Mouse (Mus musculus) kidney, adult 2 months (tissue): ENCODE measurements around the gene Rnf114. TPM values are rescaled to one million over a fixed set of nuclear protein-coding genes. Genes with fewer than 3 reads are reported as not detected.

Experiments used
- DNase-seq: peaks from one replicate; pipeline ENCODE4 v3.0.0; 2021
- H3K27ac ChIP-seq: fragments of 200-500 bp; 2 replicates; pipeline ENCODE4 v1.5.1; 2012; ENCODE audit warnings: low read depth, low read length, control low read depth, inconsistent platforms; ENCODE audit not compliant: insufficient read depth
- H3K27me3 ChIP-seq: fragments of 200-500 bp; replicated peaks from 2 replicates; pipeline ENCODE4 v1.6.1; 2012; ENCODE audit warnings: mild to moderate bottlenecking, moderate library complexity, low read length, inconsistent platforms; ENCODE audit not compliant: control insufficient read depth, insufficient read depth
- H3K36me3 ChIP-seq: fragments of 200-500 bp; 2 replicates; pipeline ENCODE4 v1.6.1; 2012; ENCODE audit warnings: mild to moderate bottlenecking, moderate library complexity, low read length, inconsistent platforms; ENCODE audit not compliant: control insufficient read depth, insufficient read depth
- H3K4me1 ChIP-seq: fragments of 200-500 bp; 2 replicates; pipeline ENCODE4 v1.6.1; 2011; ENCODE audit warnings: low read length; ENCODE audit not compliant: control insufficient read depth, insufficient read depth
- H3K4me3 ChIP-seq: fragments of 200-500 bp; 2 replicates; pipeline ENCODE4 v1.5.1; 2011; ENCODE audit warnings: mild to moderate bottlenecking, low read depth, low read length, control low read depth; ENCODE audit not compliant: insufficient read depth
- CTCF ChIP-seq: fragments of 200-500 bp; conservative IDR thresholded peaks from 2 replicates; pipeline ENCODE4 v1.5.1; 2011; ENCODE audit warnings: low read depth, mild to moderate bottlenecking, control low read depth, low read length, moderate library complexity, mixed read lengths; ENCODE audit not compliant: insufficient read depth, insufficient read length
- POLR2A ChIP-seq: fragments of 200-500 bp; IDR thresholded peaks from one replicate; pipeline ENCODE4 v1.6.1; 2011; ENCODE audit warnings: low read depth, low read length, control low read depth
- WGBS: fragments of 180-500 bp; shearing (Covaris S2); methylation state at CpG from one replicate; pipeline ENCODE4 v1.1.7; 2018; 5-methylcytosine and 5-hydroxymethylcytosine counted together
- polyA plus RNA-seq: library from polyadenylated mRNA; depleted of rRNA; stranded (reverse); fragments of >200 nt; gene quantifications from 2 replicates; pipeline ENCODE4 v1.2.3, GENCODE M21; 2012

Gene Rnf114
- polyA plus RNA-seq, 1 experiment, result 98.2 TPM

DNA sequence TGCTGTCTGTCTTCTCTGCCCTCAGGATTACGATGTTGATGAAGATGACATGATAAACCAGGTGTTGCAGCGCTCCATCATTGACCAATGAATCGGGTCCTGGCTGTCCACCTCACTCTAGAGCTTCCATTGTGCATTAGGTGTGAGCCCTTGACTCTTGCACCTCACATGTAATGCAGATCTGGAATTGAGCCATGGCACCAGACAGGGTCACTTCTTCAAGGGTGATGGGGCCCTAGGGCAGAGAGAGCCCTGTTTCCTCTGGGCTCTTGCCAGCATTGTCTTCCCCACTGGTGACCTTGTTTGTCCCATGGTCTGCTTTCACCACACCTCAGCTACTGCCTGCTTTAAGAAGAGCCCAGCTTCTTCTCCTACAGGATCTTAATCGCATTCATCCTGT, 22.2 kb downstream of the Rnf114 start:
- Histone ChIP-seq H3K4me1 (no peaks in the 10 kb centered on the region), H3K36me3 (peaks cover 7% of the 10 kb centered on the region; the same call in 1 of the 2 replicates)
- TF ChIP-seq POLR2A, result no peak
- no peak for TF ChIP-seq CTCF

GRCm38 (mm10) chr2:167515688-167516087, 23.2 kb downstream of the Rnf114 start:
- no peak for TF ChIP-seq POLR2A
- no peak overlapping the region for H3K4me3 ChIP-seq
- H3K27ac ChIP-seq, result no peak overlapping the region
- no peaks in the 10 kb centered on the region for H3K27me3 ChIP-seq
- DNase-seq, result no peak
- peaks cover 7% of the 10 kb centered on the region; the same call in 1 of the 2 replicates for H3K36me3 ChIP-seq
- 80% methylated on average over 5 of the region's 5 CpGs for WGBS
- no peaks in the 10 kb centered on the region for H3K4me1 ChIP-seq

More for the DNA sequence above, 22.2 kb downstream of the Rnf114 start:
- DNase-seq, result peak; percentile 28
- no peak overlapping the region for H3K27ac ChIP-seq
- H3K27me3 ChIP-seq, result no peaks in the 10 kb centered on the region
- WGBS, result 92% methylated on average over 4 of the region's 4 CpGs
- H3K4me3 ChIP-seq, result no peak overlapping the region

- 86% methylated on average over 5 of the region's 5 CpGs for WGBS
- no peak for TF ChIP-seq POLR2A
- 0 out of 2 replicates have a peak, but pooled peaks have one; percentile 22 for TF ChIP-seq CTCF
- Histone ChIP-seq H3K4me3 (no peak overlapping the region), H3K27me3 (no peaks in the 10 kb centered on the region), H3K27ac (no peak overlapping the region), H3K36me3 (peaks cover 4% of the 10 kb centered on the region; the same call in 1 of the 2 replicates), H3K4me1 (no peaks in the 10 kb centered on the region)
- DNase-seq, result no peak
Measured at GRCm38 (mm10) chr2:167519606-167520252, 27.3 kb downstream of the Rnf114 start.

DNA sequence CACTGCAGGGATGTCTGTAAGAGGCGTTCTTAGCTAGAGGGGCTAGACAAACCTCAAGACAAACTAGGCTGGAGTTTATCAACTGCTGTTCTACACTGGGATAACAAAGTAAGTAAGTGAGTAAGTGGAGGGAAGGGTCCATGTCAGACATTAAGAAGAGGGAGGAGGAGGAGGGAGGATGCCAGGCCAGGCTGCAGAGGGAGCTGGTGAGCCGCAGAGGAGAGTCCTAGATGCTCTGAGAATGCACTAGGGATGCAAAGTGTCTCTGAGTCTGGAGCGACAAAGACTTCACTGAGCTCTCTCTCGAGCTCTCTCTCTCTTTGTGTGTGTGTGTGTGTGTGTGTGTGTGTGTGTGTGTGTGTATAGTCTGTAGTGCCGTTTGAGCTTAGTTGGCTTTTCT, 35.8 kb downstream of the Rnf114 start:
- TF ChIP-seq CTCF (peak; percentile 56), POLR2A (no peak)
- Histone ChIP-seq H3K4me3 (no peak overlapping the region), H3K4me1 (no peaks in the 10 kb centered on the region), H3K27me3 (no peaks in the 10 kb centered on the region), H3K27ac (no peak overlapping the region), H3K36me3 (no peaks in the 10 kb centered on the region)
- 26% methylated on average over 5 of the region's 5 CpGs for WGBS
- no peak for DNase-seq

DNA sequence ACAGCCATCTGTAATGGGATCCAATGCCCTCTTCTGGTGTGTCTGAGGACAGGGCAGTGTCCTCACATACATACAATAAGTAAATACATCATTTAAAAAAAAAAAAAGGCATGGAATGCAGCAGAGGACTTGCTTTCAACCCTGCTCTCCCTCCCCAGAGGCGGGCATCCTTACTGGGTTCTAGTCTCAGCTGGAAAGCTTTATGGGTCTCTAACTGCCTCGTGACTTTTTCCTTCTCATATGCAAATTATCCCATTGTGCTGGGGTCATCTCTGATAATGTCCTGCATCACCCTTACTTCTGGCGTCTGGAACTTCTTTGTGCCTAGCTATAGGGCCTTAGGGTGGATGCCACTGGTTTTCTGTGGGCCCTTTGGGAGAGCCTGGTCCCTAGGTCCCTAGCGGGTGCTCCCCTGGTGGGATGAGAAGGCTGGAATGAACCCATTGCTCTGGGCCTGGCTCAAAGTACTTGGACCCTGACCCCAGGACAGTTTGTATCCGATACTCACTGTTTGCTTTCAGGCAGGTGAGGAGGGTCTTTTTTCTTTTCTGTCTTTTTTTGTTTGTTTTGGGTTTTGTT, 37.6 kb downstream of the Rnf114 start:
- no peak overlapping the region for H3K27ac ChIP-seq
- no peaks in the 10 kb centered on the region for H3K4me1 ChIP-seq
- TF ChIP-seq CTCF (no peak), POLR2A (no peak)
- WGBS, result 61% methylated on average over 5 of the region's 5 CpGs
- H3K4me3 ChIP-seq, result no peak overlapping the region
- DNase-seq, result no peak
- H3K27me3 ChIP-seq, result no peaks in the 10 kb centered on the region
- no peaks in the 10 kb centered on the region for H3K36me3 ChIP-seq

DNA sequence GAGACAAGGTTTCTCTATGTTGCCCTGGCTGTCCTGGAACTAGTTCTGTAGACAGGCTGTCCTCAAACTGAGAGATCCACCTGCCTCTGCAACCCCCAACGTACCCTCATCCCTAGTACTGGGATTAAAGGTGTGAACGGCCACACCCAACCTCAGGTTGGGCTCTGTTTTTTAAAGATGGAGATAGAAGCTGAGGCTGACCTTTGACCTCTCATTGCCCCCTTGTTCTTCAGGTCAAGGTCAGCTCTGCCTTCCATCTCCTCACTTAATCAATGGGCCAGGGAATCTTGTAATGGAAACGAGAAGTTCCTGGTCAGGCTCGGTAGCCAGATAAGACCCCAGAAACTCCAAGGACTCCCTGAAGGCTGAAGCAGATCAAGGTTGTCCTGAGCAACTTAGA, 38.1 kb downstream of the Rnf114 start:
- no peak overlapping the region for H3K27ac ChIP-seq
- no peaks in the 10 kb centered on the region for H3K27me3 ChIP-seq
- H3K36me3 ChIP-seq, result no peaks in the 10 kb centered on the region
- no peak overlapping the region for H3K4me3 ChIP-seq
- WGBS, result 90% methylated on average over 4 of the region's 4 CpGs
- H3K4me1 ChIP-seq, result no peaks in the 10 kb centered on the region
- no peak for DNase-seq
- no peak for TF ChIP-seq CTCF
- TF ChIP-seq POLR2A, result no peak

DNA sequence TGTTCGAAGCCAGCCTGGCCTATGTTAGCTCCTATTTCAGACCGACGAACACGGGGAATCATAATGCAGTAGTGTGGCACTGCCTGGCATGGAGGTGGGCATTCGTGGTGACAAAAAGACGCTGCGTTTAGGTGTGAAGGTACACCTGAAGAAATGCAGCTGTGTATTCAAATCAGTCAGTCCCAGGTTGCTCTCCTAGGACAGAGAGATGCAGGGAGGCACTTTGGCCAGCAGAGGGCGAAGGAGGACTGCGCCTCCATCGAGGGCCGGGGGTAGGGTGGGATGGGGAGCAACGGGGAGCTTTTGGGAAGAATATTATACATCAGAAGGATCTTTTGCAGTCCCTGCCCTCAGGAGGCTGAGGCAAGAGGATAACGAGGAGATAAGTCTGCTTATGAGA, 39.7 kb downstream of the Rnf114 start:
- Histone ChIP-seq H3K27me3 (no peaks in the 10 kb centered on the region), H3K36me3 (no peaks in the 10 kb centered on the region), H3K4me1 (no peaks in the 10 kb centered on the region), H3K27ac (no peak overlapping the region), H3K4me3 (no peak overlapping the region)
- DNase-seq, result peak; percentile 37
- 21% methylated on average over 13 of the region's 13 CpGs for WGBS
- no peak for TF ChIP-seq POLR2A
- TF ChIP-seq CTCF, result peak; percentile 83

DNA sequence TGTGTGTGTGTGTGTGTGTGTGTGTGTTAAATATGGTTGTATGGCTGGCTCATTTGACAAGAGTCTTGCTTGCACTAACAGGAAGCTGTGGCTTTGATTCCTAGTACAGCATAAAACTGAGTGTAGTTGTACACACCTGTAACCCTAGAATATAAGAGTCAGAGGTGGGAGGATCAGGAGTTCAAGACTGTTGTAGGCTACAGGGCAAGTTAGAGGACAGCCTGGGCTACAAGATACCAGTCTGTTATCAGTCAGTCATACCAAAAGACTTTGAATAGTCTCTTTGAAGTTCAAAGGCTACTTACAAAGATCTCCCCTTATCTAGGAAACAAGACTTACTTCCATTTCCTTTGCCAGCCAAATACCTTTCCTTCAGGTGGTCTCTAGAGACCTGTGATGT, 41.4 kb downstream of the Rnf114 start:
- TF ChIP-seq CTCF (no peak), POLR2A (no peak)
- H3K27me3 ChIP-seq, result no peaks in the 10 kb centered on the region
- no peaks in the 10 kb centered on the region for H3K4me1 ChIP-seq
- DNase-seq, result no peak
- no peak overlapping the region for H3K4me3 ChIP-seq
- H3K27ac ChIP-seq, result no peak overlapping the region
- no peaks in the 10 kb centered on the region for H3K36me3 ChIP-seq
